Mouse (Mus musculus) liver, adult 2 months (tissue): ENCODE measurements around the gene Farsb. TPM values are rescaled to one million over a fixed set of nuclear protein-coding genes. Genes with fewer than 3 reads are reported as not detected.
A peak's percentile ranks its signal among the peaks of the same experiment; 100 is the strongest.

Source experiments
- DNase-seq: peaks from one replicate; pipeline ENCODE4 v3.0.0-alpha.2; 2011; ENCODE audit warnings: low read depth, low spot score; ENCODE audit errors: extremely low read depth
- H3K27ac ChIP-seq: fragments of 200-500 bp; replicated peaks from 2 replicates; pipeline ENCODE4 v1.5.1; 2012; ENCODE audit warnings: low read depth, mild to moderate bottlenecking, control low read depth, inconsistent platforms, low read length; ENCODE audit not compliant: insufficient read depth
- H3K27me3 ChIP-seq: fragments of 200-500 bp; 2 replicates; pipeline ENCODE4 v1.6.1; 2012; ENCODE audit warnings: mild to moderate bottlenecking, moderate library complexity, low read length, inconsistent platforms; ENCODE audit not compliant: control insufficient read depth, insufficient read depth
- H3K36me3 ChIP-seq: fragments of 200-500 bp; 2 replicates; pipeline ENCODE4 v1.6.1; 2012; ENCODE audit warnings: low read length, inconsistent platforms; ENCODE audit not compliant: control insufficient read depth, insufficient read depth
- H3K4me1 ChIP-seq: fragments of 200-500 bp; 2 replicates; pipeline ENCODE4 v1.6.1; 2011; ENCODE audit warnings: low read length; ENCODE audit not compliant: control insufficient read depth, insufficient read depth
- H3K4me3 ChIP-seq: fragments of 200-500 bp; 2 replicates; pipeline ENCODE4 v1.5.1; 2011; ENCODE audit warnings: low read depth, mild to moderate bottlenecking, control low read depth, low read length, moderate library complexity; ENCODE audit not compliant: insufficient read depth
- H3K79me2 ChIP-seq: fragments of 200-500 bp; 2 replicates; pipeline ENCODE4 v1.6.1; 2012; ENCODE audit warnings: inconsistent platforms, mild to moderate bottlenecking, low read length, moderate library complexity; ENCODE audit not compliant: control insufficient read depth, insufficient read depth
- H3K9ac ChIP-seq: fragments of 200-500 bp; 2 replicates; pipeline ENCODE4 v1.6.1; 2012; ENCODE audit warnings: low read depth, mild to moderate bottlenecking, control low read depth, inconsistent platforms, low read length
- CTCF ChIP-seq: fragments of 200-500 bp; IDR thresholded peaks from 2 replicates; pipeline ENCODE4 v1.5.1; 2011; ENCODE audit warnings: low read depth, low read length, control low read depth
- POLR2A ChIP-seq: fragments of 200-500 bp; IDR thresholded peaks from 2 replicates; pipeline ENCODE4 v1.6.1; 2011; ENCODE audit warnings: low read length, control low read depth; ENCODE audit not compliant: insufficient read depth; ENCODE audit errors: extremely low read depth
- WGBS: fragments of 180-500 bp; shearing (Covaris S2); methylation state at CpG from one replicate; pipeline ENCODE4 v1.1.7; 2018; 5-methylcytosine and 5-hydroxymethylcytosine counted together
- polyA plus RNA-seq: library from polyadenylated mRNA; depleted of rRNA; stranded (reverse); fragments of >200 nt; gene quantifications from 2 replicates; pipeline ENCODE4 v1.2.3, GENCODE M21; 2012
- total RNA-seq: library from RNA; depleted of rRNA; stranded (reverse); fragments of >200 nt; gene quantifications from 2 replicates; pipeline ENCODE4 v1.2.3, GENCODE M21; 2014

Gene Farsb
- total and polyA plus RNA-seq, 2 experiments = 11.2 to 37.3 TPM

- H3K9ac ChIP-seq = no peak overlapping the region
- TF ChIP-seq POLR2A (no peak), CTCF (no peak)
- WGBS = 19% methylated on average over 7 of the region's 7 CpGs
- DNase-seq = peak; percentile 24
- H3K27ac ChIP-seq = no peak overlapping the region
- H3K27me3 ChIP-seq = no peaks in the 10 kb centered on the region
- no peaks in the 10 kb centered on the region for H3K4me1 ChIP-seq
- no peak overlapping the region for H3K4me3 ChIP-seq
- H3K36me3 ChIP-seq = no peaks in the 10 kb centered on the region
- no peaks in the 10 kb centered on the region for H3K79me2 ChIP-seq
Measured at GRCm38 (mm10) chr1:78412668-78413067, 76.0 kb downstream of the Farsb start.

GRCm38 (mm10) chr1:78409396-78409795 is 79.3 kb downstream of the Farsb start:
- no peak overlapping the region for H3K4me3 ChIP-seq
- 94% methylated on average over 2 of the region's 2 CpGs for WGBS
- H3K79me2 ChIP-seq = no peaks in the 10 kb centered on the region
- no peak for TF ChIP-seq CTCF
- no peak for TF ChIP-seq POLR2A
- H3K27me3 ChIP-seq = no peaks in the 10 kb centered on the region
- H3K9ac ChIP-seq = no peak overlapping the region
- H3K27ac ChIP-seq = no peak overlapping the region
- DNase-seq = no peak
- H3K36me3 ChIP-seq = no peaks in the 10 kb centered on the region
- no peaks in the 10 kb centered on the region for H3K4me1 ChIP-seq

GRCm38 (mm10) chr1:78401413-78401812 is 87.3 kb downstream of the Farsb start:
- no peak overlapping the region for H3K4me3 ChIP-seq
- H3K9ac ChIP-seq = no peak overlapping the region
- no peaks in the 10 kb centered on the region for H3K36me3 ChIP-seq
- no peaks in the 10 kb centered on the region for H3K27me3 ChIP-seq
- TF ChIP-seq CTCF (no peak), POLR2A (no peak)
- 91% methylated on average over 4 of the region's 4 CpGs for WGBS
- H3K4me1 ChIP-seq = no peaks in the 10 kb centered on the region
- DNase-seq = no peak
- no peak overlapping the region for H3K27ac ChIP-seq
- H3K79me2 ChIP-seq = no peaks in the 10 kb centered on the region

- Histone ChIP-seq H3K27me3 (no peaks in the 10 kb centered on the region), H3K4me3 (no peak overlapping the region), H3K79me2 (no peaks in the 10 kb centered on the region), H3K36me3 (no peaks in the 10 kb centered on the region), H3K4me1 (no peaks in the 10 kb centered on the region), H3K27ac (no peak overlapping the region), H3K9ac (no peak overlapping the region)
- no peak for DNase-seq
- TF ChIP-seq CTCF = no peak
- TF ChIP-seq POLR2A = no peak
- 55% methylated on average over 3 of the region's 3 CpGs for WGBS
Measured at GRCm38 (mm10) chr1:78399755-78400154, 88.9 kb downstream of the Farsb start.

GRCm38 (mm10) chr1:78396320-78396913 is 92.3 kb downstream of the Farsb start:
- Histone ChIP-seq H3K79me2 (no peaks in the 10 kb centered on the region), H3K36me3 (no peaks in the 10 kb centered on the region), H3K27me3 (no peaks in the 10 kb centered on the region), H3K9ac (no peak overlapping the region), H3K4me3 (no peak overlapping the region), H3K27ac (no peak overlapping the region), H3K4me1 (no peaks in the 10 kb centered on the region)
- no peak for TF ChIP-seq CTCF
- no peak for TF ChIP-seq POLR2A
- WGBS = 68% methylated on average over 8 of the region's 8 CpGs
- DNase-seq = no peak

GRCm38 (mm10) chr1:78395737-78396136 is 93.0 kb downstream of the Farsb start:
- no peaks in the 10 kb centered on the region for H3K36me3 ChIP-seq
- no peak overlapping the region for H3K27ac ChIP-seq
- H3K9ac ChIP-seq = no peak overlapping the region
- H3K27me3 ChIP-seq = no peaks in the 10 kb centered on the region
- 61% methylated on average over 6 of the region's 6 CpGs for WGBS
- DNase-seq = no peak
- no peaks in the 10 kb centered on the region for H3K4me1 ChIP-seq
- no peak for TF ChIP-seq CTCF
- TF ChIP-seq POLR2A = no peak
- no peaks in the 10 kb centered on the region for H3K79me2 ChIP-seq
- H3K4me3 ChIP-seq = no peak overlapping the region
